Mouse (Mus musculus): ENCODE data around the gene Gpr107. TPM values are rescaled to one million over a fixed set of nuclear protein-coding genes. Genes with fewer than 3 reads are reported as not detected.
A peak's percentile ranks its signal among the peaks of the same experiment; 100 is the strongest.

Gpr107 gene
- polyA plus RNA-seq, 1 experiment from 2014 or later, result 33.5 TPM

DNA sequence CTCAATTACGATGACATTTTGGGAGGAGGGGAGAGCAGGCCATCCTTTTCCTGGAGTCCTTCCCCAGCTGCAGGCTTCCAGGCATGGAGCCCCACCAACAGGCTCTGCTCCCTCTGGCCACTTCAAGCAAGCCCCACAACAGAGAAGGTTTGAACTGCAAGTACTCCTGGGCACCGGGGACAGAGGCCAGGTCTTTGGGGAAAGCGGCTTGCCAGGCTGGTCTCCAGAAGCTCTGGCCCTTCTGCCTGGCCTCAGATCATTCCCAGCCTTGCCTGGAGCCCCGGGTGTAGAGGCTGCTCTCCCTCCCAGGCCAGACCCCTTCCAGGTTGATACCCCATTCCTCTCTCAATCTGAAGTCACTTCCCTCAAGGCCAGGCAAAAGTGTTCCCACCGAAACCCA is 92.9 kb downstream of the Gpr107 start:
- Histone ChIP-seq H3K4me2 (replicated peaks; ENCODE audit: low read depth, low read length) (peak overlapping the region; percentile 95), H3K27me3 (ENCODE audit: control insufficient read depth, insufficient read depth, low read length) (no peaks in the 10 kb centered on the region), H3K9me3 (ENCODE audit: control insufficient read depth, low read depth, low read length) (no peaks in the 10 kb centered on the region), H3K27ac (ENCODE audit: low read length) (peak overlapping the region; percentile 48; the same call in 1 of the 2 replicates), H3K4me3 (ENCODE audit: low read depth, low read length) (peak overlapping the region; percentile 82), H3K9ac (replicated peaks; ENCODE audit: low read depth, low read length) (peak overlapping the region; percentile 25; the same call in 1 of the 2 replicates), H3K4me1 (ENCODE audit: control insufficient read depth, insufficient read depth, low read length) (peaks cover 17% of the 10 kb centered on the region; the same call in 1 of the 2 replicates), H3K36me3 (ENCODE audit: control insufficient read depth, insufficient read depth, low read length) (no peaks in the 10 kb centered on the region; the same call in 1 of the 2 replicates)
- ATAC-seq (ENCODE audit: insufficient number of reproducible peaks, insufficient read depth, low FRiP score, low read depth), result no peak
- 15% methylated on average over 5 of the region's 5 CpGs for WGBS

DNA sequence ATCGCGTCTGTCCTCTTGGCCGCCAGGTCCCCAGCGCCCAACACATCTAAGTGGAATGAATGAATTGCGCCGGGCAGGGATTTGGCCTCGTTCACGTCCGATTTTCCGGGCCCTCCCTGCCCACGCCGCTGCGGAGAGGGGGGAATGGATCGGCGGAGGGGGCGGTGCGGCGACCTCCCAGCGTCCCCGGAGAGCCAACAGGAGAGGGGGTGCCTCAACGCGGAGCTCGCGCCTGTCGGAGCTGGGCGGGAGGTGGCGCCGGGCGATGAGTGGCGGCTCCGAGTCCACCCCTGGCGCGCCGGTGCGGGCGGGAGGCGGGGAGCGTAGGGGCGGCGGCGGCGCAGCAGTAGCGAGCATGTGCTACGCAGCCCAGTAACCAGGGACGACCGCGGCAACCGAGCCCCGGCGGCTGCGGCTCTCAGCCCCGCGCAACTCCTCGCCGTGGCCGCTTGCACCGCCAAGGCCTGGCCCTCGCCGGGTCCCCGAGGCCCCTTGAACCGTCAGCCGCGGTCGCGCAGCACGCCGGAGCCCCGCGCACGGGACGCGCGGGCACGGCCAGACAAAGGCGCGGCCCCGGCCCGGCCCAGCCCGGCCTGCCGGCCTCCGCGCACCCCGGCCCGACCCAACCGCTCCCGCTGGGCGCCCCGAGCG is 93.5 kb downstream of the Gpr107 start, which contains the start of gene Ncs1:
Gene Ncs1, plus strand, starts transcription at position 333 of the 651 bp plus-strand sequence.
- H3K4me2 ChIP-seq (replicated peaks; ENCODE audit: low read depth, low read length), result peak within 1 kb of the TSS; percentile 95
- peak within 1 kb of the TSS; percentile 82 for H3K4me3 ChIP-seq (ENCODE audit: low read depth, low read length)
- H3K4me1 ChIP-seq (ENCODE audit: control insufficient read depth, insufficient read depth, low read length), result peaks cover 17% of the 10 kb centered on the region; the same call in 1 of the 2 replicates
- WGBS, result under 1% methylated on average over 76 of the region's 89 CpGs
- peak within 1 kb of the TSS; percentile 48; the same call in 1 of the 2 replicates for H3K27ac ChIP-seq (ENCODE audit: low read length)
- peak within 1 kb of the TSS; percentile 81 for H3K9ac ChIP-seq (replicated peaks; ENCODE audit: low read depth, low read length)
- no peaks in the 10 kb centered on the region; the same call in 1 of the 2 replicates for H3K36me3 ChIP-seq (ENCODE audit: control insufficient read depth, insufficient read depth, low read length)
- no peaks in the 10 kb centered on the region for H3K9me3 ChIP-seq (ENCODE audit: control insufficient read depth, low read depth, low read length)
- peak; percentile 85 for ATAC-seq (ENCODE audit: insufficient number of reproducible peaks, insufficient read depth, low FRiP score, low read depth)
- no peaks in the 10 kb centered on the region for H3K27me3 ChIP-seq (ENCODE audit: control insufficient read depth, insufficient read depth, low read length)

- ATAC-seq (ENCODE audit: insufficient number of reproducible peaks, insufficient read depth, low FRiP score, low read depth), result peak; percentile 39; the same call in 1 of the 2 replicates
- Histone ChIP-seq H3K4me2 (replicated peaks; ENCODE audit: low read depth, low read length) (peak overlapping the region; percentile 95), H3K9me3 (ENCODE audit: control insufficient read depth, low read depth, low read length) (no peaks in the 10 kb centered on the region), H3K4me1 (ENCODE audit: control insufficient read depth, insufficient read depth, low read length) (peaks cover 17% of the 10 kb centered on the region; the same call in 1 of the 2 replicates), H3K4me3 (ENCODE audit: low read depth, low read length) (peak overlapping the region; percentile 82), H3K27ac (ENCODE audit: low read length) (peak overlapping the region; percentile 33; the same call in 1 of the 2 replicates), H3K36me3 (ENCODE audit: control insufficient read depth, insufficient read depth, low read length) (no peaks in the 10 kb centered on the region; the same call in 1 of the 2 replicates), H3K27me3 (ENCODE audit: control insufficient read depth, insufficient read depth, low read length) (no peaks in the 10 kb centered on the region), H3K9ac (replicated peaks; ENCODE audit: low read depth, low read length) (peak overlapping the region; percentile 81)
- WGBS, result under 1% methylated on average over 40 of the region's 41 CpGs
Observed at GRCm38 (mm10) chr2:31246251-31246971, 94.3 kb downstream of the Gpr107 start.

- Histone ChIP-seq H3K27me3 (ENCODE audit: control insufficient read depth, insufficient read depth, low read length) (no peaks in the 10 kb centered on the region), H3K9ac (replicated peaks; ENCODE audit: low read depth, low read length) (no peak overlapping the region), H3K4me3 (ENCODE audit: low read depth, low read length) (no peak overlapping the region), H3K9me3 (ENCODE audit: control insufficient read depth, low read depth, low read length) (no peaks in the 10 kb centered on the region), H3K27ac (ENCODE audit: low read length) (no peak overlapping the region), H3K4me2 (replicated peaks; ENCODE audit: low read depth, low read length) (no peak overlapping the region), H3K36me3 (ENCODE audit: control insufficient read depth, insufficient read depth, low read length) (no peaks in the 10 kb centered on the region; the same call in 1 of the 2 replicates), H3K4me1 (ENCODE audit: control insufficient read depth, insufficient read depth, low read length) (peaks cover 17% of the 10 kb centered on the region; the same call in 1 of the 2 replicates)
- no peak for ATAC-seq (ENCODE audit: insufficient number of reproducible peaks, insufficient read depth, low FRiP score, low read depth)
- WGBS, result 86% methylated on average over 6 of the region's 6 CpGs
Observed at GRCm38 (mm10) chr2:31248856-31249255, 96.7 kb downstream of the Gpr107 start.

- H3K27me3 ChIP-seq (ENCODE audit: control insufficient read depth, insufficient read depth, low read length), result no peaks in the 10 kb centered on the region
- no peak overlapping the region for H3K27ac ChIP-seq (ENCODE audit: low read length)
- H3K9ac ChIP-seq (replicated peaks; ENCODE audit: low read depth, low read length), result no peak overlapping the region
- WGBS, result 90% methylated on average over 4 of the region's 4 CpGs
- H3K36me3 ChIP-seq (ENCODE audit: control insufficient read depth, insufficient read depth, low read length), result no peaks in the 10 kb centered on the region; the same call in 1 of the 2 replicates
- ATAC-seq (ENCODE audit: insufficient number of reproducible peaks, insufficient read depth, low FRiP score, low read depth), result no peak
- H3K9me3 ChIP-seq (ENCODE audit: control insufficient read depth, low read depth, low read length), result no peaks in the 10 kb centered on the region
- no peak overlapping the region for H3K4me2 ChIP-seq (replicated peaks; ENCODE audit: low read depth, low read length)
- H3K4me1 ChIP-seq (ENCODE audit: control insufficient read depth, insufficient read depth, low read length), result peaks cover 22% of the 10 kb centered on the region
- no peak overlapping the region for H3K4me3 ChIP-seq (ENCODE audit: low read depth, low read length)
Observed at GRCm38 (mm10) chr2:31252167-31252566, 100.1 kb downstream of the Gpr107 start.

- ATAC-seq (ENCODE audit: insufficient number of reproducible peaks, insufficient read depth, low FRiP score, low read depth), result no peak
- Histone ChIP-seq H3K4me2 (replicated peaks; ENCODE audit: low read depth, low read length) (no peak overlapping the region), H3K9ac (replicated peaks; ENCODE audit: low read depth, low read length) (no peak overlapping the region), H3K27me3 (ENCODE audit: control insufficient read depth, insufficient read depth, low read length) (no peaks in the 10 kb centered on the region), H3K36me3 (ENCODE audit: control insufficient read depth, insufficient read depth, low read length) (no peaks in the 10 kb centered on the region), H3K4me1 (ENCODE audit: control insufficient read depth, insufficient read depth, low read length) (peaks cover 27% of the 10 kb centered on the region), H3K27ac (ENCODE audit: low read length) (no peak overlapping the region), H3K9me3 (ENCODE audit: control insufficient read depth, low read depth, low read length) (no peaks in the 10 kb centered on the region), H3K4me3 (ENCODE audit: low read depth, low read length) (no peak overlapping the region)
- 84% methylated on average over 3 of the region's 3 CpGs for WGBS
Observed at GRCm38 (mm10) chr2:31253463-31253862, 101.3 kb downstream of the Gpr107 start.

DNA sequence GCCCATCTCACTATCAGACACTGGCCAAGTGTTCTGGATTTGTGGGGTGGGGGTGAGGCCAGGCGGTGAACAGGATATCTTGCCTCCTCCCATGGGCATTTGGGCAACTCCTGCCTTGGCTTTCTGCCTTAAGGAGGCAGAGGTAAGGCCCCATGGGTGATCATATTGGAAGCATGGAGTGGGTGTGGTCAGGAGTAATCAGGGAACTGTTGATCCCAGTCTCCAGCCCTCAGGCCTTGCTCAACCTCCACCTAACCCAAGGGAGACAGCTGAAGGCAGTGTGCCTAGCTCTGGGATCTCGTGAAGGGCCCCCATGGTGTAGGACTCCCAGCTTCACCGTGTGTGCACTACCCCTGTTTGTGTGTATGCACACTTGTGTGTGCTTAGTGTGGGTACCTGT is 102.7 kb downstream of the Gpr107 start:
- Histone ChIP-seq H3K9me3 (ENCODE audit: control insufficient read depth, low read depth, low read length) (no peaks in the 10 kb centered on the region), H3K4me1 (ENCODE audit: control insufficient read depth, insufficient read depth, low read length) (peaks cover 33% of the 10 kb centered on the region), H3K36me3 (ENCODE audit: control insufficient read depth, insufficient read depth, low read length) (no peaks in the 10 kb centered on the region), H3K27me3 (ENCODE audit: control insufficient read depth, insufficient read depth, low read length) (no peaks in the 10 kb centered on the region), H3K9ac (replicated peaks; ENCODE audit: low read depth, low read length) (no peak overlapping the region), H3K27ac (ENCODE audit: low read length) (no peak overlapping the region), H3K4me2 (replicated peaks; ENCODE audit: low read depth, low read length) (no peak overlapping the region), H3K4me3 (ENCODE audit: low read depth, low read length) (no peak overlapping the region)
- WGBS, result 81% methylated on average over 3 of the region's 3 CpGs
- no peak for ATAC-seq (ENCODE audit: insufficient number of reproducible peaks, insufficient read depth, low FRiP score, low read depth)
